Mouse (Mus musculus) limb, embryonic 10.5 days (tissue): ENCODE data around the gene Eif2d. TPM values are rescaled to one million over a fixed set of nuclear protein-coding genes. Genes with fewer than 3 reads are reported as not detected.
"Not testable (repeated sequence)": the region's sequence is repeated elsewhere in the genome, so short reads cannot be mapped to it uniquely, and the experiment has no call there.

Experiments
- DNase-seq: peaks from one replicate; pipeline ENCODE4 v3.0.0-alpha.2; 2017; ENCODE audit warnings: low spot score
- H3K27ac ChIP-seq: fragments of 300-500 bp; sonication (generic); 2 replicates; pipeline ENCODE4 v1.5.1; 2016; ENCODE audit warnings: mild to moderate bottlenecking
- H3K27me3 ChIP-seq: fragments of 300-500 bp; sonication (generic); 2 replicates; pipeline ENCODE4 v1.6.1; 2016; ENCODE audit warnings: low read depth, mild to moderate bottlenecking; ENCODE audit not compliant: poor library complexity, severe bottlenecking
- H3K36me3 ChIP-seq: fragments of 300-500 bp; sonication (generic); 2 replicates; pipeline ENCODE4 v1.6.1; 2016; ENCODE audit warnings: mild to moderate bottlenecking, moderate library complexity
- H3K4me1 ChIP-seq: fragments of 300-500 bp; sonication (generic); 2 replicates; pipeline ENCODE4 v1.6.1; 2016
- H3K4me3 ChIP-seq: fragments of 300-500 bp; sonication (generic); 2 replicates; pipeline ENCODE4 v1.5.1; 2016; ENCODE audit warnings: mild to moderate bottlenecking, moderate library complexity
- H3K9me3 ChIP-seq: fragments of 300-500 bp; sonication (generic); replicated peaks from 2 replicates; pipeline ENCODE4 v1.6.1; 2016; ENCODE audit warnings: mild to moderate bottlenecking
- WGBS: fragments of 180-500 bp; shearing (Covaris S2); methylation state at CpG from one replicate; pipeline ENCODE4 v1.1.7; 2016; 5-methylcytosine and 5-hydroxymethylcytosine counted together
- polyA plus RNA-seq: library from polyadenylated mRNA; unstranded; fragments of >200 nt; fragmentation: Nextera tagmentation; extraction: Ambion mirVana; gene quantifications from 2 replicates; pipeline ENCODE4 v1.2.1, GENCODE M21; 2016

Gene Eif2d
- polyA plus RNA-seq, 1 experiment from 2014 or later, result 76.7 TPM

DNA sequence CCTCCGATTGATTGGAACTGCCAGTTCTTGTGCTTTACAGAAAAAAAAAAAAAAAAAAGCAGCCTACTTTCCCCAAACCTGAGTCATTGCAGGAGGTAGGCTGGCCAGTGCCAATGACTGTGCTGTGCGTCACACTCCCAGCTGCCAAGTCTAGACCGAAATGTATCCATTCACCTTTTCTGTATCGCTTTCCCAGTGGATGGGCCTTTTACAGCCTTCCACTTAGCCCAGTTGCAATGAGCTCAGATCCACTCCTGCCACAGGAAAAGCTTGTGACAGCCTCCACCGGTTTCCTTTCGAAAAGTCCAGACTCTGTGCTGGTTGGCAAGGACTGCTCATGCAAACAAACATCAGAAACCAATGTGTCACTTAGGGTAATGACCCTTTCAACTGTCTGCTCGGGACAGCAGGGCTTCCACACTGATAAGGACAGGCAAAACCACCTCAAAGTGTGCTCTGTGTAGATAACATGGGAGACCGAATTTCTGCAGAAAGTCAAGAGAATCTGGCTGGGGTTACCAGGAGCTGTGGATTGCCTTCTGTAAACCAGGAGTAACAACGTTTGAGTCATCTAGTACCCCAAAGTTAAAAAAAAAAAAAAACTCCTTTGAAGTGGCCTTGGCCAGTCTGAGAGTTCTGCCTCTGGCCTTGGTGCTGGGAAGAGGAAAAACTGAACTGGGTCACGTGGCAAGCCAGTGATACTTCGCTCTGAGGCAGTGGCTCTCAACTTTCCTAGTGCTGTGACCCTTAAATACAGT lies 26.8 kb upstream of the Eif2d start:
- WGBS, result 63% methylated on average over 11 of the region's 11 CpGs

GRCm38 (mm10) chr1:131134231-131134630 lies 18.8 kb upstream of the Eif2d start:
- H3K27me3 ChIP-seq, result no peaks in the 10 kb centered on the region
- H3K4me1 ChIP-seq, result peaks cover 19% of the 10 kb centered on the region
- 84% methylated on average over 6 of the region's 6 CpGs for WGBS
- no peak overlapping the region for H3K4me3 ChIP-seq
- H3K9me3 ChIP-seq, result no peaks in the 10 kb centered on the region
- no peak for DNase-seq
- H3K27ac ChIP-seq, result no peak overlapping the region
- peaks cover 30% of the 10 kb centered on the region for H3K36me3 ChIP-seq

More for the DNA sequence above, 26.8 kb upstream of the Eif2d start:
- H3K36me3 ChIP-seq, result peaks cover 40% of the 10 kb centered on the region
- H3K4me3 ChIP-seq, result no peak overlapping the region
- no peaks in the 10 kb centered on the region for H3K9me3 ChIP-seq
- no peaks in the 10 kb centered on the region for H3K4me1 ChIP-seq
- no peaks in the 10 kb centered on the region for H3K27me3 ChIP-seq
- H3K27ac ChIP-seq, result no peak overlapping the region
- no peak for DNase-seq

DNA sequence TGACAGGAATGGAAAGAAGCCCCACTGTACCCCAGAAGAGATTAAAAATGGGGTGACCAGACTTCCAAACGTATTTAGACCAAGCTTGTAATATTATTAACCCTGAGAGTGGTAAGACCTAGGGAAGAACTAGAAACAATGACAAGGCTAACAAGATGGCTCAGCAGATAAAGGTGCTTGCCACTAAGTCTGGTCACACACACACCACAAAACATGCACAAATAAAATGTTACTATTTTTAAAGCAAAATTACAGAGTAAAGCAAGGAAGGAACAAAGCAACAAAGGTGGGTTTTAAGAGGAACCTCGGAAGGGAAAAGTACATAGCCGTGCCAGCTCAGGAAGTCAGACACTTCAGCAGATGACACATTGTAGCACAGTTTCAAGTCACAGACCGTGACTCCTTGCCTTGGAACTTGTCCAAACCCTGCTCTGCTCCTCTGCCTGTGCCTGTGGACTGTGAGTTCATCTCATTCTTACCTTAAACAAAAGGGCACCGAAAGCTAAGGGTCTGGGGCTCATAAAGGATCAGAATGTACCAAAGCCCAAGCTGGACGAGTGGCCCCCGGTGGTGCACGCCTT lies 17.9 kb upstream of the Eif2d start:
- no peaks in the 10 kb centered on the region for H3K9me3 ChIP-seq
- no peak overlapping the region for H3K4me3 ChIP-seq
- peaks cover 22% of the 10 kb centered on the region for H3K36me3 ChIP-seq
- WGBS, result 91% methylated on average over 8 of the region's 8 CpGs
- DNase-seq, result no peak
- no peaks in the 10 kb centered on the region for H3K27me3 ChIP-seq
- no peak overlapping the region for H3K27ac ChIP-seq
- H3K4me1 ChIP-seq, result peaks cover 20% of the 10 kb centered on the region

DNA sequence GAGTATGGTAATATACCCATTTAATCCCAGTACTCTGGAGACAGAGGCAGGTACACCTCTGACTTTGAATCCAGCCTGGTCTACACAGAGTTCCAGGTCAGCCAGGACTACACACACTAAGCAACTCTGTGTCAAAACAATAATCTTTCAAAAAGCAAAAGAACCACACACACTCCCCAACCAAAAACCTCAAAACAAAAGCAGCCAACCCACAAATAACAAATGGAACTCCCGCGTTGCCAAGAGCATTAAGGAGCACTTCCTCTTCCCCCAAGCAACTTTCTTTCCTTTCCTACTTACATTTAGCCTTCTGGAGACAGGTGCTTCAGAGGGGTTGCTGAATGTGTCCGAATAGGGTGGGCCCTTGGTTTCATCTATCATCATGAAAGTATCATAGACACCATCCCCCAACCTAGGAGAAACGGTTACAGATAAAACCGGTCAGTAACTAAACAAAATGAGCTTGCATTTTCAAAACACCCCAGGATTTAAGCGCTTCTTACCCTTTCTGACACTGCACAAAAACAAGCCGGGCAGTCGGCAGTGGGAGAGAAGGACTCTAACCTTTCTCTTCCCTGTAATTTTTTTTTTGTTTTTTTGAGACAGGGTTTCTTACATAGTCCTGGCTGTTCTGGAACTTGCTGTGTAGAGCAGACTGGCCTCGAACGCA lies 16.9 kb upstream of the Eif2d start:
- Histone ChIP-seq H3K27me3 (no peaks in the 10 kb centered on the region), H3K4me3 (no peak overlapping the region), H3K36me3 (peaks cover 14% of the 10 kb centered on the region; the same call in 1 of the 2 replicates), H3K27ac (no peak overlapping the region), H3K4me1 (peaks cover 20% of the 10 kb centered on the region), H3K9me3 (no peaks in the 10 kb centered on the region)
- WGBS, result 87% methylated on average over 10 of the region's 10 CpGs
- no peak for DNase-seq

- H3K36me3 ChIP-seq, result peaks cover 14% of the 10 kb centered on the region; the same call in 1 of the 2 replicates
- H3K4me3 ChIP-seq, result peak overlapping the region; percentile 76
- no peaks in the 10 kb centered on the region for H3K9me3 ChIP-seq
- no peak for DNase-seq
- 32% methylated on average over 5 of the region's 5 CpGs for WGBS
- H3K27ac ChIP-seq, result no peak overlapping the region
- no peaks in the 10 kb centered on the region for H3K27me3 ChIP-seq
- H3K4me1 ChIP-seq, result peaks cover 20% of the 10 kb centered on the region
These were observed 15.9 kb upstream of the Eif2d start for GRCm38 (mm10) chr1:131137111-131137510.

GRCm38 (mm10) chr1:131137717-131138118 lies 15.3 kb upstream of the Eif2d start:
- Histone ChIP-seq H3K4me1 (peaks cover 20% of the 10 kb centered on the region), H3K9me3 (no peaks in the 10 kb centered on the region), H3K4me3 (peak overlapping the region; percentile 76), H3K27ac (peak overlapping the region; percentile 87), H3K36me3 (0 out of 2 replicates have a peak, but pooled peaks cover 9% of the 10 kb centered on the region), H3K27me3 (no peaks in the 10 kb centered on the region)
- no peak for DNase-seq
- WGBS, result 0% methylated on average over 34 of the region's 36 CpGs

DNA sequence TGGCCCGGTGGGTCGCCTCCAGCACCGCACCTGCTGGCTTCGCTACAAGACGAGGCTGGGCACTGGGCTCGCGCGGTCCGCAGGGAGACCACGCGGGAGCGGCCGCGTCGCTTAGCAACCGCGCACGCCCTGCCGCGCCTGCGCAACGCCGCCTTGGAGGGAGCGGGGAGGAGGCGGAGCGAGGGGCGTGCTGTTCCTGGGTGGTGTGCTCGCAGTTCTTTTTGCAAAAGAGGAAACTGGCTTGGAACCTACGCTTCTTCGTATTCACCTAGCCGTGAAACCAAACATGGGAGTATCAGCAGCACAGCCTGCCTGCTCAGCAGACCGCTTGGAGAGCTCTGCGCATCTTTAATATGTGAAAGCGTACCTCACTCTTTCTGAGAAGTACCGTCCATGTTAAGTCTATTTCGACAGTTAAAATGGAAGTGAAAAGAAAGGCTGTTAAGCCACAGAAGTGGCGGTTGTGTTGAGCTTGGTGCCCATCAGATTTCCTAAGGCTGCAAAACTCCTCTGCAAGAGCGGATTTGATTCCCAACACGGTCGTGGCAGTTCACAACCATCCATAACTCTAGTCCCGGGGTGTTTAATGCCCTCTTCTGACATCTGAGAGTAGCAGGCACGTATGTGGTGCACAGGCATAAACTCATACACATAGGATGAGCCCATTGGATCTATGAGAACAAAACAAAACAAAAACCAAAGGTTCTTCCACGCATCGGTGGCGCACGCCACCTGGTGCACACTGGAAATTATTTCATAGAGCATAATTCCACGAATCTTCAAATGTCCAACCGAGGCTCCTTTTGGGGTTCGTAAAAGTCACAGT lies 14.6 kb upstream of the Eif2d start, which contains the start of gene Dyrk3:
TSS of gene Dyrk3 (minus strand) at position 150 of the 826 bp plus-strand sequence.
- Histone ChIP-seq H3K4me3 (peak within 1 kb of the TSS; percentile 76), H3K27me3 (no peaks in the 10 kb centered on the region), H3K4me1 (peaks cover 20% of the 10 kb centered on the region), H3K27ac (peak within 1 kb of the TSS; percentile 87), H3K9me3 (no peaks in the 10 kb centered on the region), H3K36me3 (0 out of 2 replicates have a peak, but pooled peaks cover 3% of the 10 kb centered on the region)
- DNase-seq, result peak; percentile 95
- 7% methylated on average over 49 of the region's 49 CpGs for WGBS

DNA sequence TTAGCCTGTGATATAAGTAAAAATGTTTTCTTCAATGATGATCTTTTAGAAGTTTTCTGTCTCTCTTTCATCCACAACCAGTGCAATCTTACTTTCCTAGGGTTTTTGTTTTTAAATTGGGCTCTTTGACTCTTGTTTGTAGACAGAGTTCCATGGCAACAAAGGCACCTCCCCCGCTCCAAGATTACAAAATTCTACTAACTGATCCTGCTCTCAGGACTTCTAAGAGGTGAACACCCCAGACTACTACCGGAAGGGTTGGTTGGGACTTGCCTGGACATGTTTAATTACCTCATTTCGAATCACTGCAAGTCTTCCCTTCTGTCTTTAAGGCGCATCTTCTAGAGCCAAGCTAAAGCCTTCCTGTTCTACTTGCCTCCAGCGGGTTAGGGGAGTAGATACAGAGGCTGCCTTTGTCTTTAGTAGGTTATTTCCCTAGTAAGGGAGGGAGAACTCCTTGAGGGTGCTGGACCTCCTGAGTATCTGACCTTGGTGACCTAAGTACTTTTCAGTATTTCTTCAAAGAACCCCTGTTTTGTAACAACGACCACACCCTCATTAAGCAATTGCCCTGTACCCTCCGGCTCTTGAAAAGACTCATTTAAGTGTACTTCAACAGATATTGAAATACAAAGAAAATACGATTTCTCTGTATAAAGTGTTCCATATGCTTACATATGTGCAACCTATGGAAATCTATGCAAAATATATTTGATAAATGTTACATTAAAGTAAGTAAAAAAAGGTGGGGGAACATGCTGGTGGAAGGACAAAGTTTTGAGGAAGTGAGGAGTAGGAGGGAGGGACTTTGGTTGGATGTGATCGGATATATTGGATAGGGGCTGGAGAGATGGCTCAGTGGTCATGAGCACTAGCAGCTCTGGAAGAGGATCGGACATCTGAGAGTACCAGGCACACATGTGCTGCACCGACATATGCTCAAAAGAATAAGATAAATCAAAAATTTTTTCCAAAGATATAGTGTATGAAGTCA lies 13.6 kb upstream of the Eif2d start:
- DNase-seq, result no peak
- no peaks in the 10 kb centered on the region for H3K36me3 ChIP-seq
- H3K4me1 ChIP-seq, result peaks cover 20% of the 10 kb centered on the region
- 70% methylated on average over 11 of the region's 11 CpGs for WGBS
- H3K27ac ChIP-seq, result no peak overlapping the region; the same call in 1 of the 2 replicates
- H3K27me3 ChIP-seq, result no peaks in the 10 kb centered on the region
- H3K9me3 ChIP-seq, result no peaks in the 10 kb centered on the region
- peak overlapping the region; percentile 76; the same call in 1 of the 2 replicates for H3K4me3 ChIP-seq

- Histone ChIP-seq H3K4me1 (peaks cover 20% of the 10 kb centered on the region), H3K27ac (no peak overlapping the region), H3K27me3 (no peaks in the 10 kb centered on the region), H3K9me3 (no peaks in the 10 kb centered on the region), H3K36me3 (no peaks in the 10 kb centered on the region), H3K4me3 (no peak overlapping the region)
- 72% methylated on average over 2 of the region's 2 CpGs for whole genome bisulfite sequencing
- DNase-seq, result no peak
These were observed 11.5 kb upstream of the Eif2d start for GRCm38 (mm10) chr1:131141449-131141848.

GRCm38 (mm10) chr1:131142472-131142871 lies 10.5 kb upstream of the Eif2d start:
- Histone ChIP-seq H3K36me3 (no peaks in the 10 kb centered on the region), H3K27me3 (no peaks in the 10 kb centered on the region), H3K27ac (no peak overlapping the region), H3K4me1 (peaks cover 16% of the 10 kb centered on the region; the same call in 1 of the 2 replicates), H3K4me3 (no peak overlapping the region), H3K9me3 (no peaks in the 10 kb centered on the region)
- DNase-seq, result no peak
- 71% methylated on average over 1 of the region's 1 CpGs for WGBS

DNA sequence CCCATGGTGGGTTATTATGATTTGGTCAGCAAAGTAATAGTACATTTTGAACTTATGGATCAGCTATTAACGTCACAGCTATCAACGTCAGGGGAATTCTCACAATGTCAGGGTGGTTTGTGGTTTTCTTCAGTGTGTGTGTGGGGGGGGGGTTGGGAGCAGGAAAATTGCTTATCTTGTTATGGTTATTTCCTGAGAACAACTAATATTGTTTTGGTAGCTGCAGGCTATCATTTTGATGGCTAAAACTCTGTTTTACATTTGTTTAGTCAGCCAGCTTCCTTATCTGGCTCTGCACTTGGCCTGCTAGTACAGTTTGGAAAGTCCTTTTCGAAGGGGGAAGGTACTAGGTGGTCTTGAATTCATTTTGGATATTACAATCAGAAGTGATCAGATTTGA lies 7.8 kb upstream of the Eif2d start:
- not testable (repeated sequence) for H3K36me3 ChIP-seq, H3K9me3 ChIP-seq, H3K4me3 ChIP-seq, H3K4me1 ChIP-seq, DNase-seq, H3K27me3 ChIP-seq, H3K27ac ChIP-seq
- WGBS, result 85% methylated on average over 3 of the region's 3 CpGs
